Mouse (Mus musculus) left cerebral cortex, postnatal 36 days (tissue): ENCODE data around the gene Ugt1a6a. TPM values are rescaled to one million over a fixed set of nuclear protein-coding genes. Genes with fewer than 3 reads are reported as not detected.

Experiments used
- DNase-seq, 2 experiments: peaks; one replicate each; pipeline ENCODE4 v3.0.0; 2021 to 2022; ENCODE audit warnings: low spot score in 2 of 2, mixed read lengths in 1 of 2
- intact Hi-C: fragments of 180-260 bp; cut with DNase I; formaldehyde crosslinking; loops from one replicate; pipeline ENCODE4 v1.15.1; 2025
- total RNA-seq, 2 experiments: library from RNA; stranded (reverse); gene quantifications; 2 replicates each; pipeline ENCODE4 v1.2.3; 2021

The Ugt1a6a gene
- total RNA-seq, 2 experiments from 2014 or later = 0.96 to 1.2 TPM

DNA sequence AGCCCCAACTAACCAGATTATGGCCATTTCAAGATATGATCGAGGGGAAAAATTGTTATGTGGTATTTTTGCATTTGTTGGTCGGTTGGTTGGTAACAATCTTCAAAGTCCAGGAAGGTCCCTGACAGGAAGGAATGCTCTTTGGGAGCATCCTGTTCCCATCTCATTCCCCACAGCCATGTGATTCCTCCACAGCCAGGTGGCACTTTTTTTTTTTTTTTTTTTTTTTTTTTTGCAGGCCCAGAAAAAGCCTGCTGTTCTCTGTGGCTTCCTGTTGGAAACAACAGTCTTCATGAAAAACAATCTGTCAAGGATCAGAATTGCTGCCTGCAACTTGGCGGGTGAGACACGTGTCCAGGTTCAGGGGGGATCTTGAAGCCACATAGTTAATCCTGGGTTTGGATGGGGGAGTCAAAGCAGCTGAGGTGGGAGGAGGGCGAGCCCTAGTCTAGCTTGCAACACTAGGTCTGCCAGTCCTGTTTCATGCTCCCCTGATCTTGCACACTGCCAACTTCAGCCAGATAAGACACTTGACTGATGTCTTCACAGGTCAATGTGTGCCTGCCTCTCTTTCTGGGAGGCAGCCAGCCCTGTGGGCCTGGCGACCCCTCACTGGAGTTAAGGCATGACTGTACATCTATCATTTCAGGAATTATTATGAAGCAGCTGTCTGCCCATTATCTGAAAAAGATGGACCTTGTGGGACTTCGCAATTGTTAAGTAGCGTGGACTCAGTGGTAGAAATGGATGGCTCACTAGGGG is 124.5 kb downstream of the Ugt1a6a start:
- intact Hi-C loops = no loop called here
- no peak for DNase-seq

- intact Hi-C loops = no loop called here
- DNase-seq = no peak
These were observed 125.0 kb downstream of the Ugt1a6a start for GRCm38 (mm10) chr1:88259643-88260024.

DNA sequence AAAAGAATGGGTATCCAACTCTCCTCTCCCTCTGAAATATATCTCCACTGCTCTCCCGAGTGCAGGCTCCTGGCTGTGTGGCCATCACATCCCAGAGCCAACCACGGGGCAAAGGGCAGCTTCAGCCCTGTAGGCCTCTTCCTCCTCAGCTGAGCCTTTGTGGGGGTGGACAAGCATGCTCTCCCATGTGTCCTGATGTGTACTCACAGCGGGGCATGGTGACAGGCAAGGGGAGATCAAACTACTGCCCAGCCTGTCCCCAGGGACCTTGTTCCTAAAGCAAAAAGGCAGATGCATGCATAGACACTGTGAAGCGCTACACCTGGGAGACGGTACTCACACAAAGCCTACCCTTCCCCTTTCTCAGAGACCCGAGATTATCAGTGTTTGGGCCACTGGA is 125.5 kb downstream of the Ugt1a6a start:
- no peak for DNase-seq
- intact Hi-C loops = no loop called here

- DNase-seq = no peak
- intact Hi-C loops = no loop called here
These were observed 126.2 kb downstream of the Ugt1a6a start for GRCm38 (mm10) chr1:88260604-88261377.

DNA sequence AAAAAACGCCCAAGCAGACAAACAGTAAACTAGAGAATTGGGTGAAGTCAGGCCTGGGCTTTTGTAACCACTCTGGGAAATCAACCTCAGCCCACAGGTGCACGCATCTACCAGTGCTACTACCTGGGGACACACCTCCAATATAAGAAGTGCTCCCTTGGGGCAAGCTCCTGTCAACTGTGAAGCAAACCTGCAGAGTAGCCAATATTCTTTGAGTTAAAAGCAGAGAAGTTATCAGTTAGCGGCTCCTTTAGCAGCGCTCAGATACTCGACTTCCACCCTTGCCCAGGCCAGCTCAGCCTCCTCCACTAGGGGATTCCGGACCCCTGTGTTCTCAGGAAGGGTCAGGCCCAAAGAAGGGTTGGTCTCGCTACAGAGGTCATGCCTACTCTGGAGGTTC is 127.1 kb downstream of the Ugt1a6a start:
- no peak for DNase-seq
- intact Hi-C loops = no loop called here

- intact Hi-C loops = no loop called here
- no peak for DNase-seq
These were observed 127.6 kb downstream of the Ugt1a6a start for GRCm38 (mm10) chr1:88262255-88262654.

GRCm38 (mm10) chr1:88262961-88263360 is 128.4 kb downstream of the Ugt1a6a start:
- DNase-seq = no peak

GRCm38 (mm10) chr1:88263778-88264177 is 129.2 kb downstream of the Ugt1a6a start:
- no peak for DNase-seq
- intact Hi-C loops = no loop called here

More at GRCm38 (mm10) chr1:88262961-88263360, 128.4 kb downstream of the Ugt1a6a start:
- intact Hi-C loops = no loop called here

GRCm38 (mm10) chr1:88264237-88264868 is 129.7 kb downstream of the Ugt1a6a start:
- no peak for DNase-seq
- intact Hi-C loops = no loop called here

- DNase-seq = no peak
- intact Hi-C loops = no loop called here
These were observed 130.2 kb downstream of the Ugt1a6a start for GRCm38 (mm10) chr1:88264869-88265240.

GRCm38 (mm10) chr1:88266123-88266522 is 131.5 kb downstream of the Ugt1a6a start:
- DNase-seq = no peak
- intact Hi-C loops = no loop called here

GRCm38 (mm10) chr1:88267489-88267888 is 132.9 kb downstream of the Ugt1a6a start:
- intact Hi-C loops = no loop called here
- DNase-seq = no peak

- no peak for DNase-seq
- intact Hi-C loops = no loop called here
These were observed 133.5 kb downstream of the Ugt1a6a start for GRCm38 (mm10) chr1:88268070-88268469.

Other genes with a start within 250 kb of the Ugt1a6a start
- gene Usp40, start 126.3 kb upstream of the Ugt1a6a start, total RNA-seq = 10 to 100 TPM; 15.1 to 27.2 TPM
- gene Ugt1a10, start 79.4 kb upstream of the Ugt1a6a start, total RNA-seq = not detected
- gene Ugt1a9, start 64.0 kb upstream of the Ugt1a6a start, total RNA-seq = not detected
- gene Ugt1a8, start 47.0 kb upstream of the Ugt1a6a start, total RNA-seq = not detected
- gene Ugt1a7c, start 39.7 kb upstream of the Ugt1a6a start, total RNA-seq = under 1 TPM; 0.44 to 0.82 TPM
- under 1 TPM in 1 of 2 experiments, not detected in 1; 0.22 TPM for gene Ugt1a6b, start 31.6 kb upstream of the Ugt1a6a start, total RNA-seq
- not detected for gene Ugt1a5, start 31.2 kb downstream of the Ugt1a6a start, total RNA-seq
- gene Ugt1a2, start 65.8 kb downstream of the Ugt1a6a start, total RNA-seq = not detected
- 1 to 10 TPM; 2.2 to 2.5 TPM for gene Dnajb3, start 71.0 kb downstream of the Ugt1a6a start, total RNA-seq
- under 1 TPM in 1 of 2 experiments, not detected in 1; 0.18 TPM for gene Ugt1a1, start 77.2 kb downstream of the Ugt1a6a start, total RNA-seq
- under 1 TPM in 1 of 2 experiments, not detected in 1; 0.07 TPM for gene Mroh2a, start 92.2 kb downstream of the Ugt1a6a start, total RNA-seq
- gene Hjurp, start 142.8 kb downstream of the Ugt1a6a start, total RNA-seq = 10 to 100 TPM; 33.0 to 38.9 TPM
- gene Trpm8, start 142.9 kb downstream of the Ugt1a6a start, total RNA-seq = under 1 TPM in 1 of 2 experiments, not detected in 1; 0.25 TPM